In genomic region chr9:104104986-104105385, GRCm38 (mm10) we compare ENCODE assay signal across 12 mouse cellular contexts.
"Had no signal": no experiment of that assay in that cellular context is flagged by ENCODE, and none has a peak within 500 bp of the region (broad histone marks: within the 10 kb centered on the region; RNA-seq: fewer than 3 reads in every experiment).

No protein-coding gene starts in this region.

- DNase-seq: retina, postnatal 1 day; right cerebral cortex, adult 18-20 months; right cerebral cortex, postnatal 14 days; right cerebral cortex, postnatal 25 days; right cerebral cortex, postnatal 4 days; spleen, adult 18-20 months; thymus, adult 18-20 months; thymus, adult 2 months; thymus, postnatal 14 days; thymus, postnatal 25 days; thymus, postnatal 36 days; thymus, postnatal 4 days had no signal
